Mouse (Mus musculus) lung, embryonic 16.5 days (tissue): ENCODE data around the gene Tet2. TPM values are rescaled to one million over a fixed set of nuclear protein-coding genes. Genes with fewer than 3 reads are reported as not detected.

ENCODE experiments used
- ATAC-seq: fragments of 200-750 bp; cut with Nextera tagmentation; 2 replicates; pipeline ENCODE4 v1.8.0; 2017; ENCODE audit warnings: low read depth, mild to moderate bottlenecking, moderate library complexity
- H3K27ac ChIP-seq: fragments of 300-500 bp; sonication (generic); 2 replicates; pipeline ENCODE4 v1.5.1; 2014; ENCODE audit warnings: mild to moderate bottlenecking, control low read depth, low read length
- H3K27me3 ChIP-seq: fragments of 300-500 bp; sonication (generic); 2 replicates; pipeline ENCODE4 v1.6.1; 2014; ENCODE audit warnings: low read depth, low read length, mixed read lengths; ENCODE audit not compliant: control insufficient read depth, insufficient read depth
- H3K36me3 ChIP-seq: fragments of 300-500 bp; sonication (generic); 2 replicates; pipeline ENCODE4 v1.6.1; 2014; ENCODE audit warnings: low read length; ENCODE audit not compliant: control insufficient read depth, insufficient read depth
- H3K4me1 ChIP-seq: fragments of 300-500 bp; sonication (generic); replicated peaks from 2 replicates; pipeline ENCODE4 v1.6.1; 2014; ENCODE audit warnings: low read length, mixed read lengths; ENCODE audit not compliant: control insufficient read depth, insufficient read depth
- H3K4me2 ChIP-seq: fragments of 300-500 bp; sonication (generic); 2 replicates; pipeline ENCODE4 v1.6.1; 2014; ENCODE audit warnings: low read depth, low read length, control low read depth
- H3K4me3 ChIP-seq: fragments of 300-500 bp; sonication (generic); 2 replicates; pipeline ENCODE4 v1.5.1; 2014; ENCODE audit warnings: mild to moderate bottlenecking, low read length, control low read depth
- H3K9ac ChIP-seq: fragments of 300-500 bp; sonication (generic); 2 replicates; pipeline ENCODE4 v1.6.1; 2014; ENCODE audit warnings: low read length, control low read depth
- H3K9me3 ChIP-seq: fragments of 300-500 bp; sonication (generic); 2 replicates; pipeline ENCODE4 v1.6.1; 2016; ENCODE audit warnings: low read length; ENCODE audit not compliant: control insufficient read depth
- WGBS: fragments of 180-500 bp; shearing (Covaris S2); extraction: QIAGEN DNeasy Blood & Tissue Kit; methylation state at CpG from one replicate; pipeline ENCODE4 v1.1.7; 2014; 5-methylcytosine and 5-hydroxymethylcytosine counted together
- polyA plus RNA-seq: library from polyadenylated mRNA; unstranded; fragments of >200 nt; fragmentation: Nextera tagmentation; extraction: Ambion mirVana; gene quantifications from 2 replicates; pipeline ENCODE4 v1.2.1, GENCODE M21; 2015

Tet2 gene
- polyA plus RNA-seq, 1 experiment from 2014 or later, result 16.1 TPM

DNA sequence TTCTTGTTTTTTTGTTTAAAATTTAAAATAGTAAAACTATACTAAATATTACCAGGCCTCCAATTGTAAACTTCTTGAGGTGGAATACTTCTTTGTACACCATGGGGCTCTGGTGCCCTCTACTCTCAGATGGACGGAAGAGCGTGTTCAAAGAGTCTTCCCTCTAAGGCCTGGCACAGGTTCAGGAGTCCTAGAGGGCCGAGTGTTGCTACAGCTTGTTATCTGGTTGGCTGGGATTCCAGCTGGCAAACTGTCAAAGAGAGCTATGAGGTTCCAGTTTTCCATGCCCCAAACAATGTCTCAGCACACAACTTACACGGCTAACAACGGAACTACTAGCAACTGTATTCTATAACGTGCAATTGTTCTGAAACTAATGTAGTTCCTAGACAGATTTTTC, 28.8 kb downstream of the Tet2 start:
- peak; percentile 86 for ATAC-seq
- WGBS, result 26% methylated on average over 6 of the region's 6 CpGs

DNA sequence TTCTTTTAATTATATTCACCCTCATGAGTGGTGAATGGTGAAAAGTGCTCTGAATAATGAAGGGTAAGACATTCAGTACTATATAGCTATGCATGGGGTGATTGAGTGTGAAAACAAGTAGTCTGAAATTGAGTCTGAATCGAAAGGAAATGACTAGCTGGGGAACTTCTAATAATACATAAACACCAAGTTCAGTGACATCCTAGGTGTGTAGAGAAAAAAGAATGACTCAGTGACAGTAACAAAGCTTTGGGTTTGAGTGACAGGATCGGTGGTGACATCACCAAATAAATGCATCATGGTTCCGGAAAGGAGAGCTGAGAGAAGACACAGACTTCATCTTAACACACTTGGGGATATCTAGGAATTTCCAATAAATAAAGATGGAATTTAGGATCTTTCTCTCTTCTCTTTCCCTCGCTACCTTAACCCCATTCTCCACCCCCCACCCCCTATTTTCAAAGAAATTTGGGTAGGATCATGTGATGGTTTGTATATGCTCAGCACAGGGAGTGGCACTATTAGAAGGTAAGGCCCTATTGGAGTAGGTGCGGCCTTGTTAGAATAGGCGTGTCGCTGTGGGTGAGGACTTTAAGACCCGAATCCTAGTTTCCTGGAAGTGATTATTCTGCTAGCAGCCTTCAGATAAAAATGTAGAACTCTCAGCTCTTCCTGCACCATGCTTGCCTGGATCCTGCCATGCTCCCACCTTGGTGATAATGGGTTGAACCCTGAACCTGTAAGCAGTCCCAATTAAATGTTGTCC, 29.6 kb downstream of the Tet2 start:
- Histone ChIP-seq H3K4me1 (peaks cover 6% of the 10 kb centered on the region), H3K4me3 (no peak overlapping the region), H3K27me3 (no peaks in the 10 kb centered on the region), H3K36me3 (peaks cover 6% of the 10 kb centered on the region; the same call in 1 of the 2 replicates), H3K4me2 (no peak overlapping the region), H3K27ac (no peak overlapping the region), H3K9me3 (no peaks in the 10 kb centered on the region), H3K9ac (no peak overlapping the region)
- WGBS, result 91% methylated on average over 8 of the region's 8 CpGs
- no peak for ATAC-seq

More for the DNA sequence above, 28.8 kb downstream of the Tet2 start:
- H3K9me3 ChIP-seq, result no peaks in the 10 kb centered on the region
- peaks cover 5% of the 10 kb centered on the region; the same call in 1 of the 2 replicates for H3K36me3 ChIP-seq
- H3K27ac ChIP-seq, result no peak overlapping the region
- no peak overlapping the region for H3K4me2 ChIP-seq
- no peak overlapping the region for H3K4me3 ChIP-seq
- peaks cover 6% of the 10 kb centered on the region for H3K4me1 ChIP-seq
- H3K9ac ChIP-seq, result no peak overlapping the region
- no peaks in the 10 kb centered on the region for H3K27me3 ChIP-seq

DNA sequence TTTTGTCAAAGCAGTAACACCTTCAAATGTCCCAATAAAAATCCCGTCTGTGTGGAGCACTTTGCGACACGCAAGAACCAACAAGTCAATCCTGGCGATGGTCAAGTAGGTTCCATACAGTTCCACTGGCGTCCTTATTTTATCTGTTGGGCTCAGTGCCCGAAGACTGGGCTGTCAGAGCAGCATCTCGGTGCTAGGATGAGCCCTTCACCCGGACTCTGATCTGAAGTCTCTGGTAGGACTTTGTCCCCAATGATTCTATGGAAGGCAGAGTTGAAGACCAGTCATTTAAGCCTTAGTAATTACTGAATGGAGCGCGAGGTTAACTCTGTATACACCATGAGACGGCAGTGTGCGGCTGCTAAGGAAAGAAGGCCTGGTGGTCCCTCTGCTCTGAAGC, 30.6 kb downstream of the Tet2 start:
- Histone ChIP-seq H3K4me1 (peaks cover 6% of the 10 kb centered on the region), H3K36me3 (peaks cover 9% of the 10 kb centered on the region; the same call in 1 of the 2 replicates), H3K27ac (no peak overlapping the region), H3K4me3 (no peak overlapping the region), H3K27me3 (no peaks in the 10 kb centered on the region), H3K9ac (no peak overlapping the region), H3K9me3 (no peaks in the 10 kb centered on the region), H3K4me2 (no peak overlapping the region)
- WGBS, result 88% methylated on average over 12 of the region's 12 CpGs
- no peak for ATAC-seq

DNA sequence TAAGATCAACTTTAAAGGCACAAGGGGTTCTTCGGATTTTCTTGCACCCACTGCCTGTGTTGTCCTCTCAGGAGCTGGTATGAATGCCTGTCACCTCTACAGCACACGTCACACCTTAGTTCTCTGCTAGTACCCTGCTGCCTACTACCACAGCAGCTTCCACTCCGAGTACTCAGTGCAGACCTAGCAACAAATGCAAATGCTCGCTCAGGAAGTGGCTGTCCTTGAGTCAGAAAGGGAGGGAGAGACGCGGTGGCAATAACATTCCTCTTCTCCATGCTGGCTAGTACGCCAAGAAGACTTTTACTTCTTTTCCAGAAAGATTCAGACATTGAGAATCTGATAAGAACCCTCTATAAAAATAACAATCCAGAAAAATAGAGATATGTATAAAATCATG, 31.5 kb downstream of the Tet2 start:
- no peak for ATAC-seq
- Histone ChIP-seq H3K36me3 (peaks cover 13% of the 10 kb centered on the region; the same call in 1 of the 2 replicates), H3K27ac (no peak overlapping the region), H3K9me3 (no peaks in the 10 kb centered on the region), H3K4me3 (no peak overlapping the region), H3K4me2 (no peak overlapping the region), H3K4me1 (peaks cover 6% of the 10 kb centered on the region), H3K9ac (no peak overlapping the region), H3K27me3 (no peaks in the 10 kb centered on the region)
- 81% methylated on average over 7 of the region's 7 CpGs for WGBS

DNA sequence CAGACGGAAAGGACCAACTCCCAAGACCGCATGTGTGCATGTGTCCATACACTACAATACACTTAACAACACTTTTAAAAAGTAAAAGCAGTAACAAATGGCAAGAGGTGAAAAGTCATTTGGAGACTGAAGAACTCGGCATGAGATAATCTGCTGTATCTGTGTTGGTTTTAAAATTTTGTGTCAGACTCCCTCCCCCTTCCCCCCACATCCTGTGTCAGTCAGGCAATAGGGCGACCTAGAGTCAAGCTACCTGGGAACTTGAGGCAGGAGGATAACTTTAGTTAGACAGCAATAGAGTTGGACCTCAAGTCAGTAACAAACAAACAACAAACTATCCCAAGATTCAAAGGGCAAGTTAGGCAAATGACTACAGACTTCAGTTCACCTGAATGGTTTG, 34.6 kb downstream of the Tet2 start:
- no peak overlapping the region for H3K4me2 ChIP-seq
- no peak for ATAC-seq
- no peak overlapping the region for H3K9ac ChIP-seq
- no peak overlapping the region for H3K27ac ChIP-seq
- no peaks in the 10 kb centered on the region for H3K27me3 ChIP-seq
- no peaks in the 10 kb centered on the region for H3K9me3 ChIP-seq
- 81% methylated on average over 4 of the region's 4 CpGs for WGBS
- no peaks in the 10 kb centered on the region for H3K4me1 ChIP-seq
- no peak overlapping the region for H3K4me3 ChIP-seq
- peaks cover 13% of the 10 kb centered on the region; the same call in 1 of the 2 replicates for H3K36me3 ChIP-seq

DNA sequence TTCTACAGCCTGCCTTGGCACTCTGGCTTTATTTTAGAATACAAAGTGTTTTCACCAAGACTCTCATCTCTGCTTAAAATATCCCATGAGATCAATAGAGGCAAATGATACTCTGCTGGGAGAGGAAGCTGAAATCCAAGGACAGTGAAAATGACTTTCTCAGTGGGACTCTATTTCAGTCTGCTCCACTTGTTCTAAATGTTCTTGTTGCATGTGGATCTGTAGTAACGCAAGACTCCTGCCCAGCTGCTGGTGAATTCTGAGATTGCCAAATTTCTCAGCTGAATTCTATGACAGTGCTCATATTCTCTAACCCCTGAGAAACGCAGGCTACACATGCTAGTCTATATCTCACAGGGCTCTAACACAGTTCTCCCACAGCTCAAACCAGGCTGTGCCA, 35.1 kb downstream of the Tet2 start:
- H3K9ac ChIP-seq, result no peak overlapping the region
- H3K9me3 ChIP-seq, result no peaks in the 10 kb centered on the region
- H3K36me3 ChIP-seq, result peaks cover 13% of the 10 kb centered on the region; the same call in 1 of the 2 replicates
- ATAC-seq, result no peak
- H3K27ac ChIP-seq, result no peak overlapping the region
- no peaks in the 10 kb centered on the region for H3K4me1 ChIP-seq
- H3K4me2 ChIP-seq, result no peak overlapping the region
- 81% methylated on average over 2 of the region's 2 CpGs for WGBS
- no peaks in the 10 kb centered on the region for H3K27me3 ChIP-seq
- no peak overlapping the region for H3K4me3 ChIP-seq

DNA sequence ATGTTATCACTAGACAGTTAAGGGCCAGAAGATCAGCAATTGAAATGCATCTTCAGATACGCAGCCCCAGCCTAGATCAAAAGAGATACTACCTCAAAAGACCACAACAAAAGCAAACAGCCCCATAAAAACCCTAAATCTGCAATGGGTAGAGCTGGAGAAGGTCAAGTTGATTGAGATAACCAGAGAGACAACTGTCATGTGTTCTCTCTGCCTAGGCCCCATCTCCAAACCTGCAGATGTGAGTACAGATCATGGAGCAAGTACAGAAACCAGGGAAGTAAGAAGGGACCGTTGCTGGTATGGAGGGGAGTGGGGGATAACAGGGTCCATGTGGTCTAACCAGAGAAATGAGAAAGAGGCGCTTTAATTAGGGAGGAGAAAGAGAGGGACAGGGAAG, 36.1 kb downstream of the Tet2 start:
- 88% methylated on average over 3 of the region's 3 CpGs for WGBS
- Histone ChIP-seq H3K4me3 (no peak overlapping the region), H3K9ac (no peak overlapping the region), H3K4me1 (no peaks in the 10 kb centered on the region), H3K9me3 (no peaks in the 10 kb centered on the region), H3K36me3 (peaks cover 13% of the 10 kb centered on the region; the same call in 1 of the 2 replicates), H3K27me3 (no peaks in the 10 kb centered on the region), H3K27ac (no peak overlapping the region), H3K4me2 (no peak overlapping the region)
- ATAC-seq, result no peak

DNA sequence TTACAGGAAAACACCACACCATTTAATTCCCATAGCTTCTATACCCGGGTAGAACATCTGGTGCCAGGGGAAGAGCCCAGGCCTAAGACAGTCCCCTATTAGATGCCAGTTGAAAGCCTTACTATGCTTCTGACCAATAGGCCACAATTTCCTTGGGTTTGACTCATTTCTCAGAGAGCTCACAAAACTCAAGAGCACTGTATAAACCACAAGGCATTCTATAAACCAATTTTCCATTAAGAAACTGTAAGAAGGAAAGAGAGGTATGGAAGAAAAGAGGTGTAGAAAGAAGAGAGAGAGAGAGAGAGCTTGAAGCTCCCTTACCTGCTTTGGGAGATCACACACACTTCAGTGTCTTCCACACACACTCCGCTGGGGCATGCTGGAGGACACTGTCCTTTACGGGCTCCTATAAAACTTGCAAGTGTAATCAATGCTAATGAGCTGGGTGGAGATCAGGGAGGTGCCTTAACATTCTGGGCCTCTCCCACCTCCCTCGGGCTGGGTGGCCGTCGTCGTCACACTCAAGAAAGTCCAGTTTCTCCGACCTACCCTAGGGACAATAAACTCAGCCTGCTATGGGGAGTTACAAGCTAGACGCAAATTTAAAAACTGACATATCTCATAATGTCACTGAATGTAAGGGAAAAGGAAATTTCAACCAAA, 38.5 kb downstream of the Tet2 start:
- Histone ChIP-seq H3K36me3 (peaks cover 10% of the 10 kb centered on the region; the same call in 1 of the 2 replicates), H3K9me3 (no peaks in the 10 kb centered on the region), H3K9ac (no peak overlapping the region), H3K27ac (no peak overlapping the region), H3K4me2 (no peak overlapping the region), H3K4me3 (no peak overlapping the region), H3K4me1 (no peaks in the 10 kb centered on the region), H3K27me3 (no peaks in the 10 kb centered on the region)
- ATAC-seq, result no peak
- WGBS, result 76% methylated on average over 9 of the region's 9 CpGs

DNA sequence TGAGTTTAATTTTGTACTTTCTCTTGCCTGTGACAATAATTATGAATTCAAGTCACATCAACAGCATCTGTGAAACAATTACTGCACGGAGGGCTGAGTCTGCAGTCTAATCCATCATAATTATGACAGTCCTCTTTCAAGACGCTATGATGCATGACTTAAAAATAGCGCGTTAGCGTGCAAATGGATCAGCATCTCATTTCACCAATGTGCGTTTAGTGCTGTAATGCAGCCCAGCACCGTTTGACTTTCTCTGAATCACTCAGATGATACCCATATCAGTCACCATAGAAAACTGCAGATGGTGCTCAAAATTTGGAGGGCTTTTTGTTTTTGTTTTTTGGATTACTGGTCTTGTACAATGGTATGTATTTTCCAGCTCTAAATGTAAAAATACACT, 48.0 kb downstream of the Tet2 start:
- peaks cover 2% of the 10 kb centered on the region; the same call in 1 of the 2 replicates for H3K36me3 ChIP-seq
- H3K27me3 ChIP-seq, result no peaks in the 10 kb centered on the region
- no peak overlapping the region for H3K9ac ChIP-seq
- H3K9me3 ChIP-seq, result no peaks in the 10 kb centered on the region
- no peak overlapping the region for H3K27ac ChIP-seq
- H3K4me2 ChIP-seq, result no peak overlapping the region
- WGBS, result 81% methylated on average over 7 of the region's 7 CpGs
- H3K4me1 ChIP-seq, result no peaks in the 10 kb centered on the region
- no peak overlapping the region for H3K4me3 ChIP-seq
- ATAC-seq, result no peak
